Mouse (Mus musculus) retina, postnatal 1 day (tissue): Measurements from ENCODE around the gene Aldh3b3.

Experiments
- DNase-seq: peaks from one replicate; pipeline ENCODE4 v3.0.0-alpha.2; 2012

Gene Aldh3b3

DNA sequence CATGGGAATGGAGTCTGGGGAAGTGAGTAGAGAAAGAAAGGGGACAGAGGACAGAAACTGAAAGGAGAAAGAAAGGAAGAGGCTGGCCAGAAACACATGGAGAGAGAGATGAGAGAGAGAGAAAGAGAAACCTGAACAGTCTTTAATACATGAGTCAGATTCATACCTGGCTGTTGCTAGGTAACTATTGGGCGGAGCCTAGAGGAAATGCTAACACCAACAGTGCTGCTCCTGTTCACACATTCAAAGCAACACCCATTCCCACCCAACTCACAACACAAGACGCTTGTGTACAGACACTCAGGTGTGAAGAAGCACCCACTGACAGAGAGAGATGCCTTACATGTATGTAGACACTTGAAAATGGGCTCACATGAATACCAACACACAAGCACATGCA lies 17.4 kb downstream of the Aldh3b3 start:
- DNase-seq = no peak

DNA sequence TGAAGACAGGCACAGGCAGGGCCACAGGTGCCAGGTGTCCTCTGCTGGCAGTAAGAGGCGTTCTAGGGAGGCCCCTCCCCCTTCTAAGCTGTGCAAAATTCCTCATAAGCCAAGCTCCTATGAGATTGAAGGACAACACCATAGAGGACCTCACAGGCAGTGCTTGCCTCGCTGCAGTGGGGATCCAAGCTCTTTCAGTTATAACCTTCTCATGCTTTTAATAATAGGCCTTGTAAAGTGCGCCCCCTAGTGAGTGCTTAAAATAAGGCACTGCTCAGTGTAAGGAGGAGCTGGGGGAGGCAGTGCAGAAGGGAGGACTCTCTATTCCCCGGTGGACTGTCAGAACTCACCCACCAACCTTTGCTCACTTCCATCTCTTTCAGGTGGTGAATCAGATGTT lies 21.9 kb downstream of the Aldh3b3 start:
- peak; percentile 93 for DNase-seq

DNA sequence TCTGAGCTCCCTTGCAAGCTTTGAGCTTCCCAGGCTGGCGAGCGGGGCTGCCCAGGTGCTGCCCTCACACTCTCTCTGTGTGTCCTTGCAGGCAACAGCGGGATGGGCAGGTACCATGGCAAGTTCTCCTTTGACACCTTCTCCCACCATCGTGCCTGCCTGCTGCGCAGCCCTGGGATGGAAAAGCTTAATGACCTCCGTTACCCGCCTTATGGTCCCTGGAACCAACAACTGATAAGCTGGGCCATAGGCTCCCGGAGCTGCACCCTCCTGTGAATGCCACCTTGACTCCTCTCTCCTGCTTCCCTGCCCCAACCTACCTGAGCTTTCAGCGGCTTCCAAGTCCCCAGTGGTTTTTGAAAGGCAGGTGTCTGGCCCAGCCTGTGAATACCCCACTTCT lies 22.5 kb downstream of the Aldh3b3 start:
- DNase-seq = no peak

GRCm38 (mm10) chr19:3983527-3984200 lies 25.2 kb downstream of the Aldh3b3 start:
- DNase-seq = no peak

DNA sequence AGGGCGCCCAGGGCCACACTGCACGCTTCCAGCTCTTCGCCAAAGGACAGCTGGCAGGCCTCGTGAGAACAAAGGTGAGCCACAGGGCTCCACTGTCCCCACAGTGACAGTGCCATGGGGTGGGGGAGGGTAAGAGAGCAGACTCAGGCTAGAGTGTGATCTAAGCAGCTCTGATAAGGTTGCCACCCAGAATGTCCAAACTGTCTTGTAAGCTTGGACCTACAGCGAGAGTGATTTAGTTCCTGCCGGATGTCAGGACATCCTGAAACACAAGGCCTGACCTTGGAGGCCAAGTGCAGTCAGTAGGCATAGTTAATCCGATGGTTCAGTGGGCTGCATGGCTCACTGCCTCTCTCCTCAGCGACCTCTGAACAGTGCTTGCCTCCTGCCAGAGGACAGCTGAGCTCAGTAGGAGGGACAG lies 26.8 kb downstream of the Aldh3b3 start:
- peak; percentile 79 for DNase-seq

- peak; percentile 75 for DNase-seq
These were observed 27.9 kb downstream of the Aldh3b3 start, which contains the start of gene Acy3 for GRCm38 (mm10) chr19:3986334-3986733. Gene Acy3 (plus strand): TSS chr19:3986570.

DNA sequence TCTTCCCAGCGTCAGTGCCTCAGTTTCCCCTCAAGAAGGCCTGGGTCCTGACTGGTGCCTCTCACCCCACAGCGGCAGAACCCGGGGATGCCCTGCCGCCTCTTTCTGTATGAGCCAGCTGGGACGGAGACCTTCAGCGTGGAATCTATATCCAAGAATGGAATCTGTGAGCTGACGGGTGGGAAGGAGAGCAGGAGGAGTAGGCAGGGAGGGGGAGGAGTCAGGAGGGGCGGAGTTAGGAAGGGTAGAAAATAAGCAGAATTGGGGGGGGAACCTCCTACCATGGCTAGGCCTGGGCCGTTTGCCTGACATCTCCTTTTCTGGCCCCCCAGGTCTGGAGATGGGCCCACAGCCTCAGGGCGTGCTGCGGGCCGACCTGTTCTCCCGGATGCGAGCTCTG lies 29.6 kb downstream of the Aldh3b3 start:
- no peak for DNase-seq

DNA sequence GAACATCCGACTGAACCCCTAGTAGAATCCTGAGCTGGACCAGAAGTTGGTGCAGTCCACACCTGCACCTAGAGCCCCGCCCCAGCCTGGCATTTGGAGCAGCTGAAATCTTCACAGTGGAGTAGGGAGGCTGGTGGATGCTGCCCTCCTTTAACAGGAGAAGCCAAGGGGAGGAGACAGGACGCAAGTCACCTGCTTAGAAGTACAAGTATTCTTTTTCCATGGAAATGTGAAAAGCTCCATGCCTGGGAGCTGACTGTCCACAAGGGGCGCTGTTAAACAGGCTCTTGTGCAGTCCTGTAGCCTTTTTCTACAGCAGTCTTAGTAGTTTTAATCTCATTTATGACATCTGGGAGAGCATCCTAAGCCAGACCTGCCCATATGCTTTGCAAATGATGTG lies 30.3 kb downstream of the Aldh3b3 start:
- DNase-seq = no peak

DNA sequence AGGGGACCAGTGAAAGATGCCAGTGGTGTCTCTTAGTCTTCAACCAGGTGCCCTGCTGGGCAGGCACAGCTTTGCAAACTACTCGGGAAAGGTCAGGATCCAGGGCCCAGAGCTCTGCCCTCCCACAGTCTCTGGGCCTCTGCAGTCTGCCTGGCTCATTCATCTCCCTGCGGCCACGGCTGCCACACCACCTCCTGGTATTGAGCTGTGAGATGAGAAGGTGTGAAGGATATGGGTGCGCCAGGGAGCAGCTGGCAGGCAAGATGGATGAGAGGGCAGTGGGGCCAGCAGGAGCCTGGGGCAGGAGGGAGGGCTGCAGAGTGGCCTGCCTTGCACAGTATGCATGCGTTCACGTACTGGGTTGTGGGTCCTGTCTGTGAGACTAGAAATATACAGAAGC lies 32.4 kb downstream of the Aldh3b3 start:
- DNase-seq = peak; percentile 27

GRCm38 (mm10) chr19:3991562-3991961 lies 33.1 kb downstream of the Aldh3b3 start:
- DNase-seq = no peak

- no peak for DNase-seq
These were observed 33.5 kb downstream of the Aldh3b3 start for GRCm38 (mm10) chr19:3991966-3992365.

DNA sequence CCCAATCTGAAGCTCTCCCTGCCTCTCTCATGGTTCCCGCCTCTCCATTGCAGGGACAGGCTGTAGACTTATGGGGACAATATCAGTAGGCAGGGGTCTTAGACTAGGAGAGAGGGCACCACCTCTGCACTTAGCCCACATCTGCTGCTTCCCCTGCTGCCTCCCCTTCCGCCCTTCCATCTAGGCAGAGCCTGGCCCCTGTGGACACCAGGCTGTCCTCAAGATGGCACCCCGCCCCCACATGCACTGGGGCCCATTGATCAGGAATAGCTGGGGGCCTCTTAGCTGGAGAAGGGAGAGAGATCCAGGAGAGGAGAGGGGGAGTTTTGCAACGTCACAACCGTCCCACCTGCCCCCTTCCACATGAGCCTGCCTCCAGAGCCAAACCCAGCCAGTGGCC lies 34.0 kb downstream of the Aldh3b3 start, which contains the start of gene Tbx10:
Gene Tbx10, plus strand, starts transcription at position 337 of the 400 bp plus-strand sequence.
- DNase-seq = no peak

GRCm38 (mm10) chr19:3994932-3995331 lies 36.5 kb downstream of the Aldh3b3 start:
- no peak for DNase-seq

- no peak for DNase-seq
These were observed 37.1 kb downstream of the Aldh3b3 start for GRCm38 (mm10) chr19:3995505-3995904.

DNA sequence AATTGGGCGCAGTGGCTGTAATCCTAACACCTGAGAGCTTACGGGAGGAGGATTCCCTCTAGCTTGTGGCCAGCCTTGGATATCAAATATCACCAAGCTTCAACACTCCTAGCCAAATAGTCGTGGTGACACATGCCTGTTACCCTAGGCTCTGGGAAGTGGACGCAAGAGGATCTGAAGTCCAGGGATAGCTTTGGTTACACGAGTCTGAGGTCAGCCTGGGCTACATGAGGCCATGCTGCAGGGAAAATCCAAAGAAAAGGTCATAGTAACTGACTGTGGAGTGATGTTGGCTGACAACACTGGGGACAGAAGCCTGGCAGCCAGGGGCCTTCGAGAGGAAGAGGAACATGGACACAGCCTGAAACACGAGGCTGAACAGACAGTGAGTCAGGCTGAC lies 37.7 kb downstream of the Aldh3b3 start:
- no peak for DNase-seq

DNA sequence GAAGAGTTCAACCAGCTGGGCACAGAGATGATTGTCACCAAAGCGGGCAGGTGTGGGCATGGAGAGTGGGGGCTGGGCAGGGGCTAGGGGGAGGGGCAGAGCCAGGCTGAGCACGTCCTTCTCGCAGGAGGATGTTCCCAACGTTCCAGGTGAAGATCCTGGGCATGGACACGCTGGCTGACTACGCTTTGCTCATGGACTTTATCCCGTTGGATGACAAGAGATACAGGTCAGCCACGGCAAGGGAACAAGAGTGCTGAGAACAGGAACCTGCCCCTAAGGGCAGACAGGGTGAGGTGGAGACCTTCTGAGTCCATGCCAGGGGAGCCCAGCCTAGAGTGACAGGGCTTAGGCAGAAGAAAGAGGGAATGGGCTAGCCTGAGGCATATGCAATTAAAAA lies 38.3 kb downstream of the Aldh3b3 start:
- DNase-seq = no peak

DNA sequence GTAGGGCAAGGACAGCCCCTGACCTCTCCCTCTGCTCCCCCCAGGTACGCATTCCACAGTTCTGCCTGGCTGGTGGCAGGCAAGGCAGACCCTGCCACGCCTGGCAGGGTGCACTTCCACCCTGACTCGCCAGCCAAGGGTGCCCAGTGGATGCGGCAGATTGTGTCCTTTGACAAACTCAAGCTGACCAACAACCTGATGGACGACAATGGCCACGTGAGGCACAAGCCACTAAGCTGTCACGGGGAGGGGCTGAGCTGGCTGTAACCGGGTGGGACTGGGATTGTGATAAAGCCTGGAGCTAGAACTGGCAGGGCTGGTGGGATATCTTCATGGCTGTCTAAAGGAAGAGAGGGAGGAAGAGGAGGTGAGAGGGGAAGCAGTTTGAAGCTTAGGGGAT lies 38.8 kb downstream of the Aldh3b3 start:
- peak; percentile 21 for DNase-seq

DNA sequence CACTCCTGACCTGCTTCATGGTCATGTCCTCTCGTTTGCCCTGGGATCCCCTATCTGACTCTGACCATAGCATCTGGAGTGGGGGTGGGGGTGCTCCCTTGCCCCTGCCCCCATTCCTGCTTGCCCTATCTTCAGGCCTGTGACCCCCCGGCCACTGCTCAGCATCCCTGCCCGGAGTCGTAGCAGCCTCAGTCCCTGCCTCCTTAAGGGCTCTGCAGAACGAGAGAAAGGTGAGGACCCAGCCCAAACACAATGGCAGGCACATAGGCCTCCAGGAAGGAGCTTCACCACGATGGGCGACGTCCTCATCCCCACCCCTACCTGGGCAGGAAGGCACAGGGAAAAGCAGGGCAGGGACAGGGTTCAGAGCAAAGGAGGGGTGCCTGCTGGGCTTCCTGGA lies 39.9 kb downstream of the Aldh3b3 start:
- DNase-seq = no peak

- DNase-seq = no peak
These were observed 40.8 kb downstream of the Aldh3b3 start for GRCm38 (mm10) chr19:3999121-3999730.

DNA sequence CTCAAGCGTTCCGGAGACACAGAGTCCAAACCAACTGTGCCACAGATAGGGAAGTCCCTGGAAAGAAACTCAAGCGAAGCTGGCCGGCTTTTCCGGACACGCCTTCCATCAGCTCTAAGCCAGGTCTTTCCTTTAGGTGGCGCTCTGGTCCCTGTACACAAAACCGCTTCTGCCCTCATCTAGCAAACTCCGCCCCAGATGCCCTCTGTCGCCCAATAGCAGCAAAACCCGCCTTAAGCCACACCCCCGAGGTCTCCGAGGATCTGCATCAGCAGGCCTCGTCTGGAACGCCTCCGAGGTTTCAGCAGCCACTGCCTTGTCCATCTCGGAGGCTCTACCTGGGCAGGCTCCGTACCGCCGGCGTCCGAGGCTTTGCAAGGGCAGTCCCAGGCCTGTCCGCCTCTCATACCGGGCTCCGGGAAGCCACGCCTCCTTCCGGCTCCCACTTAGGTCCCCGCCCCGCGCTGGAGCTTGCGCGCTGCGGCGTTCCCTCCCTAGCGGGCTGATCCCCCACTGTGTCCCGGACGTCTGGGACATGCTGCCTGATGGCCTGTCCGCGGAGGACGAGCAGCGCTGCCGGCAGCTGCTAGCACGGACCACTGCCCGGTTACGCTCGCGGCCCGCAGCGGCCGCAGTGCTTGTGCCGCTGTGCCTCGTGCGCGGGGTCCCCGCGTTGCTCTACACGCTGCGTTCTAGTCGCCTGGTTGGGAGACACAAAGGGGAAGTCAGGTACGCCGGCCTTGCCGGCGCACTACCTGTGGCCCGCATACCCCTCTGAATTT lies 41.9 kb downstream of the Aldh3b3 start, which contains the start of the genes Nudt8 and Gm49405:
Gene Nudt8, plus strand, starts transcription at position 462 of the 782 bp plus-strand sequence.
Gene Gm49405, plus strand, starts transcription at position 508 of the 782 bp plus-strand sequence.
- DNase-seq = peak; percentile 98

- no peak for DNase-seq
These were observed 42.6 kb downstream of the Aldh3b3 start for GRCm38 (mm10) chr19:4000949-4001525.

- no peak for DNase-seq
These were observed 43.3 kb downstream of the Aldh3b3 start for GRCm38 (mm10) chr19:4001752-4002151.

DNA sequence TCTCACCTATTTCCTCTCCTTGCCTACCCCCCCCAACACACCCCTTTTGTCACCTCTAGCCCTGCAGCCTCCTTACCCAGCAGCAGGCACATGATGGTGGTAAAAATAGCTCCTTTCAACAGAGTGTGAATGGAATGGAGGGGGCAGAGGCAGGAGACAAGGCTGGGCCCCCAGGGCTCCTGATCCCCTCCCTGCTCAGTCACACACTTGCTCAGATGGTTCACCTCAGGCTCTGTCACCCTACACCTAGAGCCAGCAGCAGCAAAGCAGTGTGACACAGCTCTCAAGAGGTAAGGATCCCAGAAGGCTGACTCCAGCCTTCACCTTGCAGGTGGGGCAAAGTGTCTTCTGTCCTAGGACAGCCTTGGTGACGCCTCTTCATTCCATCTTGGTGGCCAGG lies 44.7 kb downstream of the Aldh3b3 start, which contains the start of gene Doc2g:
Gene Doc2g, plus strand, starts transcription at position 202 of the 400 bp plus-strand sequence.
- DNase-seq = no peak
